Mouse (Mus musculus) testis, adult 2 months (tissue): ENCODE results near the gene Slc45a2. TPM values are rescaled to one million over a fixed set of nuclear protein-coding genes. Genes with fewer than 3 reads are reported as not detected.

Source experiments
- H3K27ac ChIP-seq: fragments of 200-500 bp; 2 replicates; pipeline ENCODE4 v1.5.1; 2012; ENCODE audit warnings: low read depth, low read length; ENCODE audit not compliant: control insufficient read depth, insufficient read depth
- H3K27me3 ChIP-seq: fragments of 200-500 bp; 2 replicates; pipeline ENCODE4 v1.6.1; 2012; ENCODE audit warnings: mild to moderate bottlenecking, low read length, moderate library complexity; ENCODE audit not compliant: control insufficient read depth, insufficient read depth
- H3K36me3 ChIP-seq: fragments of 200-500 bp; 2 replicates; pipeline ENCODE4 v1.6.1; 2012; ENCODE audit warnings: mild to moderate bottlenecking, low read length; ENCODE audit not compliant: control insufficient read depth, insufficient read depth
- H3K4me1 ChIP-seq: fragments of 200-500 bp; 2 replicates; pipeline ENCODE4 v1.6.1; 2012; ENCODE audit warnings: low read length; ENCODE audit not compliant: control insufficient read depth, insufficient read depth
- H3K4me3 ChIP-seq: fragments of 200-500 bp; 2 replicates; pipeline ENCODE4 v1.5.1; 2012; ENCODE audit warnings: low read depth, mild to moderate bottlenecking, low read length, moderate library complexity, mixed read lengths; ENCODE audit not compliant: control insufficient read depth
- CTCF ChIP-seq: fragments of 200-500 bp; IDR thresholded peaks from 2 replicates; pipeline ENCODE4 v1.5.1; 2012; ENCODE audit warnings: low read depth, mild to moderate bottlenecking, inconsistent platforms, low read length, moderate library complexity; ENCODE audit not compliant: control insufficient read depth, insufficient read depth, insufficient replicate concordance
- POLR2A ChIP-seq: fragments of 200-500 bp; IDR thresholded peaks from 2 replicates; pipeline ENCODE4 v1.6.1; 2012; ENCODE audit warnings: low read depth, mild to moderate bottlenecking, inconsistent platforms, low read length, moderate library complexity; ENCODE audit not compliant: control insufficient read depth
- polyA plus RNA-seq: library from polyadenylated mRNA; depleted of rRNA; stranded (reverse); fragments of >200 nt; gene quantifications from 2 replicates; pipeline ENCODE4 v1.2.3, GENCODE M21; 2012

Gene Slc45a2
- polyA plus RNA-seq, 1 experiment = 0.28 TPM

DNA sequence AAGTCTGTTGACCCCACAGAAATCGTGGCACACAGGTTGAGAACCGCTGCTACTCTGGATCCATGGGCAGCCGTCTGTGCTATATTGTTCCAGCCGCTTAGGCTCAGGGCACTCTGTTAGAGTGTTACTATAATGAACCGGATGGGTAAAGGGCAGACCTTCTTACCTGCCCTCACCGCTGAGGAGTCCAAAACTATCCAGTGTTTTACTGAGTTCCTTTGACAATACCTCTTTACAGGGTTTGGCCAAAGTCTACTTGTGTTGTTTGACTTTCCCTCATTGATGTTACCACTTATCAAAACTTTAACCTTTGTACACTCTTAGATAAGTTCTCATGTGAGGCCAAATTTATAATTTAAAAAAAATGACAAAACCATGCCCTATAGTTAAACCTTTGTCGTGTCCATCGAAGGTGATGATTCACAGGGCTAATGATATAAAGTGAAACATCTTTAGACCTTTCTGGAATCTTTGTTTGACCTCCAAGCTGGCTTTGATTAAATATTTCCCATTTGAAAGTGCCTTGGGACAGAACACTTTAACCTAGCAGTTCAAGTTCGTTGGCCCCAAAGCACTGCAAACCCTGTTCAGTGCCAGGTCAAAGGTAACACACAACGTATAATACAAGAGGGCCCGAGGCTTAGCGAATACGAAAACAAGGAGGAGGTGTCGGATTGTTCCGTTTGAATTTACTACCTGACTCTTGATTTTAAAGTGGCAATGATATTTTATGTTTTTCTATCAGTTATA is 41.1 kb upstream of the Slc45a2 start:
- no peaks in the 10 kb centered on the region for H3K27me3 ChIP-seq
- H3K4me1 ChIP-seq = no peaks in the 10 kb centered on the region
- TF ChIP-seq CTCF (no peak), POLR2A (no peak)
- no peaks in the 10 kb centered on the region for H3K36me3 ChIP-seq
- H3K27ac ChIP-seq = no peak overlapping the region
- H3K4me3 ChIP-seq = no peak overlapping the region

GRCm38 (mm10) chr15:10960267-10960666 is 40.3 kb upstream of the Slc45a2 start:
- H3K27me3 ChIP-seq = no peaks in the 10 kb centered on the region
- no peaks in the 10 kb centered on the region for H3K36me3 ChIP-seq
- no peak overlapping the region for H3K27ac ChIP-seq
- H3K4me1 ChIP-seq = no peaks in the 10 kb centered on the region
- no peak overlapping the region for H3K4me3 ChIP-seq
- TF ChIP-seq CTCF (no peak), POLR2A (no peak)

GRCm38 (mm10) chr15:10962601-10963000 is 37.9 kb upstream of the Slc45a2 start:
- Histone ChIP-seq H3K4me3 (no peak overlapping the region), H3K4me1 (no peaks in the 10 kb centered on the region), H3K27ac (no peak overlapping the region), H3K27me3 (no peaks in the 10 kb centered on the region), H3K36me3 (no peaks in the 10 kb centered on the region)
- TF ChIP-seq POLR2A (no peak), CTCF (no peak)

DNA sequence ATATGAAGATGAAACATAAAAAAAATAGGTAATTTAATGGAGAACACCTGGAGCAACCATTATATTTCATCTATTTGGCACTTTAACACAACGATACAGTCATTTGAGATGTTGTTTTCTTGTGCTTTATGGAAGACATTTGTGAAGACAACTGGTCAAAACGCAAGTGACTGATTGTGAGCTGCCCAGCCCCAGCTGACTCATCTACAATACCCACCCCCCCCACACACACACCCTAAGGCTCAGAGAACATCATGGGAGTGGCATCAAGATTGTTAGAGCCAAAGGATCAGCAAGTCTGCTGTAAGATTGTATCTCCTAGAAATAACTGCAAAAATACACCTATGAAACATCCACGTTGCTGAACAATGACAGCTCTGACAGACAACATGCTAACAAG is 31.1 kb upstream of the Slc45a2 start:
- Histone ChIP-seq H3K4me3 (no peak overlapping the region), H3K27me3 (no peaks in the 10 kb centered on the region), H3K36me3 (no peaks in the 10 kb centered on the region), H3K27ac (no peak overlapping the region), H3K4me1 (no peaks in the 10 kb centered on the region)
- TF ChIP-seq CTCF (no peak), POLR2A (no peak)

DNA sequence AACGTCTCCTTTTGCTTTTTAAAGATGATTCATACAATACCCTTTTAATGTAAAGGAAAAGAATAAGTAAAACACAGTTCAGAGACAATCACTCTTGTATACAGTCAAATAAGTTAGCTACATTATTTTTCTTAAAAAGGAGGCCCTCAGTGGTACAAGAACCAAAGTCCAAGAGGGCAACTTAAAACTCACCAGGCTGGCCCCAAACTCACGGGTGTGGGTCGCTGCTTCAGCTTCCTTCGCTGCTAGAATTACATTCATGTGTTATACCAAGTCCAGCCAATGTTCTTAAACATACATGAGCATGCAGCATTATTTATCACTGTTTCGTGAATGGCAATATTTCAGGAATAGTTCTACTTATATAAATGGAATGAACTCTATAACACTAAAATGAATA is 29.7 kb upstream of the Slc45a2 start:
- H3K4me3 ChIP-seq = peak overlapping the region; percentile 38
- H3K36me3 ChIP-seq = no peaks in the 10 kb centered on the region
- H3K27me3 ChIP-seq = no peaks in the 10 kb centered on the region
- H3K4me1 ChIP-seq = no peaks in the 10 kb centered on the region
- H3K27ac ChIP-seq = no peak overlapping the region
- TF ChIP-seq CTCF = no peak
- no peak for TF ChIP-seq POLR2A

- no peak for TF ChIP-seq POLR2A
- TF ChIP-seq CTCF = no peak
- Histone ChIP-seq H3K4me3 (no peak overlapping the region), H3K36me3 (no peaks in the 10 kb centered on the region), H3K27ac (no peak overlapping the region), H3K4me1 (peaks cover 4% of the 10 kb centered on the region; the same call in 1 of the 2 replicates), H3K27me3 (no peaks in the 10 kb centered on the region)
These were observed 23.4 kb upstream of the Slc45a2 start for GRCm38 (mm10) chr15:10977151-10977550.

- Histone ChIP-seq H3K27me3 (no peaks in the 10 kb centered on the region), H3K4me3 (no peak overlapping the region), H3K36me3 (no peaks in the 10 kb centered on the region), H3K4me1 (peaks cover 4% of the 10 kb centered on the region; the same call in 1 of the 2 replicates), H3K27ac (no peak overlapping the region)
- TF ChIP-seq CTCF (no peak), POLR2A (no peak)
These were observed 19.8 kb upstream of the Slc45a2 start for GRCm38 (mm10) chr15:10980712-10981111.

DNA sequence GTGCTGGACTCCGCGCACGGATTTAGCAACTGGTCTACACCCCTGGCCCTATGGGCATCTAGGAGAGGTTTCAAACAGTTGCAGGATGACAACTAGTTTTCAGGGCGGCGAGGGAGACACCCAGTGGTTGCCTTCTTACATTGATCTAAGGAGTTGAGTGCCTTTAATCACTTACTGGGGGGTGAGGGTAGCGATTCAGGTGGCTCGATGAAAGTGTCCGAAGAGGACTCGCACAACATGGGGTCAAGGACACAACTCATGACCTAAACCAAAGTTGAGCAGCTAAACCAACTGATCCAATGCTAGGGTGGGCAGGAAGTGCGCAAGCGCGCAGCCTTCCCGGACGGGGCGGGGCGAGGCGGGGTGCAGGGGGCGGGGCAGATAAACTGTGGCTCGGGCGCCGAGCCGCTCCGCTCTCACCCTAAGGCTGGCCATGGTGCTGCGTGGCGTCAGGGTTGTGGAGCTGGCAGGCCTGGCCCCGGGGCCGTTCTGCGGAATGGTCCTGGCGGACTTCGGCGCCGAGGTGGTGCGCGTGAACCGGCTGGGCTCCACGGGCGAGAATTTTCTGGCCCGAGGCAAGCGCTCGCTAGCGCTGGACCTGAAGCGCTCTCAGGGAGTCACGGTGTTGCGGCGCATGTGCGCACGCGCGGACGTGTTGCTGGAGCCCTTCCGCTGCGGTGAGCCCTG is 19.0 kb upstream of the Slc45a2 start, which contains the start of gene Amacr:
Gene Amacr (plus strand): TSS at position 380 of the 687 bp plus-strand sequence.
- Histone ChIP-seq H3K4me1 (peaks cover 4% of the 10 kb centered on the region; the same call in 1 of the 2 replicates), H3K4me3 (peak within 1 kb of the TSS; percentile 85), H3K36me3 (no peaks in the 10 kb centered on the region), H3K27ac (peak within 1 kb of the TSS; percentile 96), H3K27me3 (no peaks in the 10 kb centered on the region)
- peak; percentile 84 for TF ChIP-seq POLR2A
- TF ChIP-seq CTCF = peak; percentile 26; the same call in 1 of the 2 replicates
